Mouse (Mus musculus) heart, embryonic 14.5 days (tissue): ENCODE measurements around the gene Unc93b1. TPM values are rescaled to one million over a fixed set of nuclear protein-coding genes. Genes with fewer than 3 reads are reported as not detected.
"Not testable (repeated sequence)": the region's sequence is repeated elsewhere in the genome, so short reads cannot be mapped to it uniquely, and the experiment has no call there.

Experiments used
- ATAC-seq: fragments of 200-750 bp; cut with Nextera tagmentation; 2 replicates; pipeline ENCODE4 v1.8.0; 2017; ENCODE audit warnings: low read depth, moderate TSS enrichment; ENCODE audit not compliant: insufficient number of reproducible peaks, insufficient read depth, low FRiP score
- H3K27ac ChIP-seq, 2 experiments: fragments of 200-500 bp in 1 of 2; fragments of 300-500 bp in 1 of 2; sonication (generic) in 1 of 2; replicated peaks in 1 of 2; 2 replicates each; pipeline ENCODE4 v1.5.1; 2012 to 2014; ENCODE audit warnings: low read depth in 2 of 2, low read length in 2 of 2, control low read depth in 1 of 2, mild to moderate bottlenecking in 1 of 2, mixed read lengths in 1 of 2; ENCODE audit not compliant: control insufficient read depth in 1 of 2, insufficient read depth in 1 of 2
- H3K27me3 ChIP-seq: fragments of 300-500 bp; sonication (generic); 2 replicates; pipeline ENCODE4 v1.6.1; 2014; ENCODE audit warnings: mild to moderate bottlenecking, low read length, control low read depth; ENCODE audit not compliant: control insufficient read depth, insufficient read depth
- H3K36me3 ChIP-seq: fragments of 300-500 bp; sonication (generic); 2 replicates; pipeline ENCODE4 v1.6.1; 2014; ENCODE audit warnings: mild to moderate bottlenecking, control low read depth, low read length, mixed read lengths; ENCODE audit not compliant: control insufficient read depth, insufficient read depth
- H3K4me1 ChIP-seq, 2 experiments: fragments of 200-500 bp in 1 of 2; fragments of 300-500 bp in 1 of 2; sonication (generic) in 1 of 2; 2 replicates each; pipeline ENCODE4 v1.6.1; 2012 to 2014; ENCODE audit warnings: low read length in 2 of 2, control low read depth in 1 of 2, mixed read lengths in 1 of 2; ENCODE audit not compliant: control insufficient read depth in 2 of 2, insufficient read depth in 2 of 2
- H3K4me2 ChIP-seq: fragments of 300-500 bp; sonication (generic); 2 replicates; pipeline ENCODE4 v1.6.1; 2014; ENCODE audit warnings: mild to moderate bottlenecking, low read length
- H3K4me3 ChIP-seq, 2 experiments: fragments of 200-500 bp in 1 of 2; fragments of 300-500 bp in 1 of 2; sonication (generic) in 1 of 2; 2 replicates each; pipeline ENCODE4 v1.5.1; 2012 to 2014; ENCODE audit warnings: low read length in 2 of 2, mild to moderate bottlenecking in 2 of 2, control low read depth in 1 of 2, low read depth in 1 of 2, moderate library complexity in 1 of 2; ENCODE audit not compliant: control insufficient read depth in 1 of 2, insufficient read depth in 1 of 2
- H3K9ac ChIP-seq: fragments of 300-500 bp; sonication (generic); 2 replicates; pipeline ENCODE4 v1.6.1; 2014; ENCODE audit warnings: mild to moderate bottlenecking, low read length
- H3K9me3 ChIP-seq: fragments of 300-500 bp; sonication (generic); 2 replicates; pipeline ENCODE4 v1.6.1; 2016; ENCODE audit warnings: low read length, control low read depth; ENCODE audit not compliant: control insufficient read depth
- WGBS: fragments of 180-500 bp; shearing (Covaris S2); extraction: QIAGEN DNeasy Blood & Tissue Kit; methylation state at CpG from one replicate; pipeline ENCODE4 v1.1.7; 2014; 5-methylcytosine and 5-hydroxymethylcytosine counted together
- polyA plus RNA-seq: library from polyadenylated mRNA; unstranded; fragments of >200 nt; fragmentation: Nextera tagmentation; extraction: Ambion mirVana; gene quantifications from 2 replicates; pipeline ENCODE4 v1.2.1, GENCODE M21; 2014

Unc93b1 gene
- polyA plus RNA-seq, 1 experiment from 2014 or later = 14.5 TPM

DNA sequence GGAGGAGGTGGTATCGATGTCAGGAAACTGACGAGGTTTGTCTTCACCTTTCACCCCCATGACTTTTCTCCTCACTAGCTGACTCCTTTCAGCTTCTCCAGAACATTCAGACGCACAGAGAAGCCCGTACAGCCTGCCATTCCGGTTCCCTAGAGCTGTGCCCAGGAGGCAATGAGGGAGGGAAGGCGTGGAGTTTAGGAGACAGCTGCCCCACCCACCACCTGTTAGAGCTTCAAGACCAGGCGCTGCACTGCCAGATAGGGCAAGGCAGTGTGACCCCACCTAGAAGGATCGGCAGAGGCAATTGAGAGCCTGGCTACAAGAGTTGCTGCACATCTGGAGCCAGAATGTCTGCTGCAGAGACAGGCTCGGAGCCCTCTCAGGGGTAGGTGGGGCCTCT lies 37.2 kb downstream of the Unc93b1 start, which contains the start of gene Aldh3b2:
Aldh3b2 (plus strand) TSS at position 100 of the 400 bp plus-strand sequence.
- H3K4me3 ChIP-seq = no peak within 1 kb of the TSS
- H3K4me1 ChIP-seq = peaks cover 2 to 3% of the 10 kb centered on the region in 2 experiments; a peak in 3 of 4 replicates
- no peaks in the 10 kb centered on the region for H3K9me3 ChIP-seq
- no peaks in the 10 kb centered on the region for H3K36me3 ChIP-seq
- no peak within 1 kb of the TSS for H3K27ac ChIP-seq
- H3K27me3 ChIP-seq = no peaks in the 10 kb centered on the region
- no peak for ATAC-seq
- H3K9ac ChIP-seq = no peak within 1 kb of the TSS
- H3K4me2 ChIP-seq = no peak within 1 kb of the TSS
- WGBS = 52% methylated on average over 9 of the region's 9 CpGs

DNA sequence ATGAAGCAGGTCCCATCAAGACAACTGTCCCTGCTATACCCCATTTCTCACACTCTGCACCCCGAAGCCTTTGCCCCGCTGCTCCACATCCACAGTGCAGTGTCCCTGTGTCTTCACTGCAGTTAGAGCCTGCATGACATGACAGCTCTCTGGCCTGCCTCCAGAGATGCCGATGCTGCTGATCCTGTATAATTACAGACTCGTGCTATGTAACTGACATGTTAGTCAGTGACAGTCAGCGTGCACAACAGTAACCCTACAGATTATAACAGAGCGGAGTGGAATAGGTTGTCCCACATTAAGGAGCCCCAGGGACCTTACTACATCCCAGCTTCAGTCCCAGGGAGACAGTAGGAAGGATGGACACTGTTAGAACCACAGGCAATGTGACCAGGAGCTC lies 39.6 kb downstream of the Unc93b1 start:
- not testable (repeated sequence) for H3K4me3 ChIP-seq, H3K4me1 ChIP-seq, H3K36me3 ChIP-seq, ATAC-seq, H3K9ac ChIP-seq, H3K9me3 ChIP-seq, H3K27ac ChIP-seq, H3K27me3 ChIP-seq, H3K4me2 ChIP-seq
- WGBS = 69% methylated on average over 6 of the region's 6 CpGs

DNA sequence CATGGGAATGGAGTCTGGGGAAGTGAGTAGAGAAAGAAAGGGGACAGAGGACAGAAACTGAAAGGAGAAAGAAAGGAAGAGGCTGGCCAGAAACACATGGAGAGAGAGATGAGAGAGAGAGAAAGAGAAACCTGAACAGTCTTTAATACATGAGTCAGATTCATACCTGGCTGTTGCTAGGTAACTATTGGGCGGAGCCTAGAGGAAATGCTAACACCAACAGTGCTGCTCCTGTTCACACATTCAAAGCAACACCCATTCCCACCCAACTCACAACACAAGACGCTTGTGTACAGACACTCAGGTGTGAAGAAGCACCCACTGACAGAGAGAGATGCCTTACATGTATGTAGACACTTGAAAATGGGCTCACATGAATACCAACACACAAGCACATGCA lies 40.9 kb downstream of the Unc93b1 start:
- Histone ChIP-seq H3K4me3 (no peak overlapping the region), H3K36me3 (no peaks in the 10 kb centered on the region), H3K27ac (no peak overlapping the region), H3K4me2 (no peak overlapping the region), H3K27me3 (no peaks in the 10 kb centered on the region), H3K4me1 (no peaks in the 10 kb centered on the region), H3K9me3 (no peaks in the 10 kb centered on the region), H3K9ac (no peak overlapping the region)
- 71% methylated on average over 2 of the region's 2 CpGs for WGBS
- no peak for ATAC-seq

- Histone ChIP-seq H3K27me3 (no peaks in the 10 kb centered on the region), H3K27ac (no peak overlapping the region), H3K4me3 (no peak overlapping the region), H3K4me2 (no peak overlapping the region), H3K36me3 (no peaks in the 10 kb centered on the region), H3K9ac (no peak overlapping the region), H3K4me1 (peaks cover 6 to 7% of the 10 kb centered on the region in 2 experiments), H3K9me3 (no peaks in the 10 kb centered on the region)
- ATAC-seq = no peak
- WGBS = 12% methylated on average over 4 of the region's 4 CpGs
Measured at GRCm38 (mm10) chr19:3980309-3980708, 45.3 kb downstream of the Unc93b1 start.

- Histone ChIP-seq H3K36me3 (no peaks in the 10 kb centered on the region), H3K9me3 (no peaks in the 10 kb centered on the region), H3K27ac (no peak overlapping the region), H3K27me3 (no peaks in the 10 kb centered on the region), H3K4me3 (no peak overlapping the region), H3K9ac (no peak overlapping the region), H3K4me2 (no peak overlapping the region), H3K4me1 (peaks cover 12% of the 10 kb centered on the region in 2 experiments)
- WGBS = 67% methylated on average over 9 of the region's 9 CpGs
- no peak for ATAC-seq
Measured at GRCm38 (mm10) chr19:3980917-3981316, 45.9 kb downstream of the Unc93b1 start.

- Histone ChIP-seq H3K9ac (no peak overlapping the region), H3K27ac (no peak overlapping the region), H3K4me1 (peaks cover 21 to 26% of the 10 kb centered on the region in 2 experiments), H3K36me3 (no peaks in the 10 kb centered on the region), H3K4me2 (no peak overlapping the region), H3K4me3 (no peak overlapping the region), H3K27me3 (no peaks in the 10 kb centered on the region), H3K9me3 (no peaks in the 10 kb centered on the region)
- ATAC-seq = no peak
- WGBS = 52% methylated on average over 9 of the region's 9 CpGs
Measured at GRCm38 (mm10) chr19:3983527-3984200, 48.7 kb downstream of the Unc93b1 start.

DNA sequence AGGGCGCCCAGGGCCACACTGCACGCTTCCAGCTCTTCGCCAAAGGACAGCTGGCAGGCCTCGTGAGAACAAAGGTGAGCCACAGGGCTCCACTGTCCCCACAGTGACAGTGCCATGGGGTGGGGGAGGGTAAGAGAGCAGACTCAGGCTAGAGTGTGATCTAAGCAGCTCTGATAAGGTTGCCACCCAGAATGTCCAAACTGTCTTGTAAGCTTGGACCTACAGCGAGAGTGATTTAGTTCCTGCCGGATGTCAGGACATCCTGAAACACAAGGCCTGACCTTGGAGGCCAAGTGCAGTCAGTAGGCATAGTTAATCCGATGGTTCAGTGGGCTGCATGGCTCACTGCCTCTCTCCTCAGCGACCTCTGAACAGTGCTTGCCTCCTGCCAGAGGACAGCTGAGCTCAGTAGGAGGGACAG lies 50.3 kb downstream of the Unc93b1 start:
- peaks cover 21 to 26% of the 10 kb centered on the region in 2 experiments for H3K4me1 ChIP-seq
- peak; percentile 16 for ATAC-seq
- no peak overlapping the region for H3K4me2 ChIP-seq

DNA sequence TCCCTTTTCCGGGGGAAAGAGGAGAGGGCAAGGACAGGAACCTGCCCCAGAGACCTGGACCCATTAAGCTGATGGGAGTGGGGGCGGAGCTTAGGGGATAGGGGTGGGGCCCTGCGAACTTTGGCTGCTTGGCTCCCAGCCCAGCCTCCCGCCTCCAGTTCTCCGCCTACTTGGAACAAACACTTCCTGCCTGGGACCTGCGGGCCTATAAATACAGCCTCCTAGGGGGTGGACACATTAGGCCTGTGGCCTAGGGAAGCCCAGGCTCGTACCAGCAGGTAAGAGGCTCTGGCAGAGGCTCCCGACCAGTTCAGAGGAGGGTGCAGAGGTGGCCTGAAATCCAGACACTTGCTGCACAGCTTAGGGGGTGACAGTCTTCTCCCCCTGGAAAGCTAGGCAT lies 51.3 kb downstream of the Unc93b1 start, which contains the start of gene Acy3:
Acy3 (plus strand) TSS at position 237 of the 400 bp plus-strand sequence.
- peak within 1 kb of the TSS; percentile 51 for H3K4me2 ChIP-seq
- peak within 1 kb of the TSS; percentile 59; the same call in 1 of the 2 replicates for H3K9ac ChIP-seq
- H3K4me1 ChIP-seq = peaks cover 21 to 26% of the 10 kb centered on the region in 2 experiments
- no peak within 1 kb of the TSS; a peak in 1 of 4 replicates for H3K4me3 ChIP-seq
- H3K9me3 ChIP-seq = no peaks in the 10 kb centered on the region
- peak; percentile 67 for ATAC-seq
- no peaks in the 10 kb centered on the region for H3K27me3 ChIP-seq
- peak within 1 kb of the TSS; percentile 71 to 75 for H3K27ac ChIP-seq
- WGBS = 10% methylated on average over 8 of the region's 8 CpGs
- H3K36me3 ChIP-seq = no peaks in the 10 kb centered on the region

More for the DNA sequence above, 50.3 kb downstream of the Unc93b1 start:
- no peaks in the 10 kb centered on the region for H3K36me3 ChIP-seq
- H3K27me3 ChIP-seq = no peaks in the 10 kb centered on the region
- H3K9me3 ChIP-seq = no peaks in the 10 kb centered on the region
- no peak overlapping the region for H3K4me3 ChIP-seq
- peak overlapping the region; percentile 42 to 75 for H3K27ac ChIP-seq
- H3K9ac ChIP-seq = no peak overlapping the region
- 19% methylated on average over 8 of the region's 8 CpGs for WGBS
